Mouse (Mus musculus) spleen, adult 2 months (tissue): ENCODE results near the gene Rbm44.

Experiments used
- CTCF ChIP-seq: fragments of 200-500 bp; IDR thresholded peaks from 2 replicates; pipeline ENCODE4 v1.5.1; 2011; ENCODE audit warnings: mild to moderate bottlenecking, inconsistent platforms; ENCODE audit not compliant: insufficient read depth, insufficient read length, insufficient replicate concordance; ENCODE audit errors: extremely low read depth
- POLR2A ChIP-seq: fragments of 200-500 bp; IDR thresholded peaks from 2 replicates; pipeline ENCODE4 v1.6.1; 2011; ENCODE audit warnings: low read depth, low read length, inconsistent platforms

DNA sequence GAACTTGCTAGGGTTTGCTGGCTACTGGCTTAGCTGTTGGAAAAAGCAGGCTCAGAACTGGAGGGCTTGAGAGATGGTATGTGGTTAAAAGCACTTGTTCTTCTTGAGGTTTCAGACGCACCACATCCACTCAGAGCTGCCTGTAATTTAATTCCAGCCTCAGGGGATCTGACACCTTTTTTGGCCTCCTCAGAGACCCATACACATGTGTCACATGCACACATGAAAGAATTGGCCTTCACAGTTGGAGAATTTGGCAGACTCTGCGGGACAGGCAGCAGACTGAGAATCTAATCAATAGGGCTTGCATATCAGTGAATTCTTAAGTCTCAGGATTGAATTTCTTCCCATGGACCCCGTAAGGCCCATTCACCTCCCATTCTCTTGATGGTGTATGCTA is 56.2 kb downstream of the Rbm44 start:
- no peak for TF ChIP-seq CTCF
- no peak for TF ChIP-seq POLR2A
